Mouse (Mus musculus) lung, embryonic 16.5 days (tissue): Measurements from ENCODE around the gene Clba1. TPM values are rescaled to one million over a fixed set of nuclear protein-coding genes. Genes with fewer than 3 reads are reported as not detected.

Experiments
- ATAC-seq: fragments of 200-750 bp; cut with Nextera tagmentation; 2 replicates; pipeline ENCODE4 v1.8.0; 2017; ENCODE audit warnings: low read depth, mild to moderate bottlenecking, moderate library complexity
- H3K27ac ChIP-seq: fragments of 300-500 bp; sonication (generic); 2 replicates; pipeline ENCODE4 v1.5.1; 2014; ENCODE audit warnings: mild to moderate bottlenecking, control low read depth, low read length
- H3K27me3 ChIP-seq: fragments of 300-500 bp; sonication (generic); 2 replicates; pipeline ENCODE4 v1.6.1; 2014; ENCODE audit warnings: low read depth, low read length, mixed read lengths; ENCODE audit not compliant: control insufficient read depth, insufficient read depth
- H3K36me3 ChIP-seq: fragments of 300-500 bp; sonication (generic); 2 replicates; pipeline ENCODE4 v1.6.1; 2014; ENCODE audit warnings: low read length; ENCODE audit not compliant: control insufficient read depth, insufficient read depth
- H3K4me1 ChIP-seq: fragments of 300-500 bp; sonication (generic); replicated peaks from 2 replicates; pipeline ENCODE4 v1.6.1; 2014; ENCODE audit warnings: low read length, mixed read lengths; ENCODE audit not compliant: control insufficient read depth, insufficient read depth
- H3K4me2 ChIP-seq: fragments of 300-500 bp; sonication (generic); 2 replicates; pipeline ENCODE4 v1.6.1; 2014; ENCODE audit warnings: low read depth, low read length, control low read depth
- H3K4me3 ChIP-seq: fragments of 300-500 bp; sonication (generic); 2 replicates; pipeline ENCODE4 v1.5.1; 2014; ENCODE audit warnings: mild to moderate bottlenecking, low read length, control low read depth
- H3K9ac ChIP-seq: fragments of 300-500 bp; sonication (generic); 2 replicates; pipeline ENCODE4 v1.6.1; 2014; ENCODE audit warnings: low read length, control low read depth
- H3K9me3 ChIP-seq: fragments of 300-500 bp; sonication (generic); 2 replicates; pipeline ENCODE4 v1.6.1; 2016; ENCODE audit warnings: low read length; ENCODE audit not compliant: control insufficient read depth
- WGBS: fragments of 180-500 bp; shearing (Covaris S2); extraction: QIAGEN DNeasy Blood & Tissue Kit; methylation state at CpG from one replicate; pipeline ENCODE4 v1.1.7; 2014; 5-methylcytosine and 5-hydroxymethylcytosine counted together
- polyA plus RNA-seq: library from polyadenylated mRNA; unstranded; fragments of >200 nt; fragmentation: Nextera tagmentation; extraction: Ambion mirVana; gene quantifications from 2 replicates; pipeline ENCODE4 v1.2.1, GENCODE M21; 2015

Gene Clba1
- polyA plus RNA-seq, 1 experiment from 2014 or later = 9.5 TPM

DNA sequence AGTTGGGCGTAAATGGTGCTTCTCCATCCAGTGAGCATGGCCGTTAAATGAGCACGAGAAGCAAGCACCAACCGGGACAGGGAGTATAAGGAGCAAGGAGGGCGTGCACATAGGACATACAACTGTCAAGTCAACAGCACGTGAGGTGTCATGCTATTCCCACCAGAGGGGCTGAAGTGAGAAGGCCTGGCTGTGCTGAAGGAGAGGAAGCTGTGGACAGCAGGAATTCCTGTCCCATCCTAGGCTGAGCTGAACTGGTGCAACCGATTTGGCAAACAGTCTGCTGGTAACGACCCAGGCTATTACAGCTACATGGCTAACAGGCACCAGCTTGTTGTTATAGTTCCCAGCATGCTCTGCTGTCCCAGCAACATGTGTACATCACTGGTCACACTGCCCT, 17.7 kb upstream of the Clba1 start:
- Histone ChIP-seq H3K4me2 (no peak overlapping the region), H3K9ac (no peak overlapping the region), H3K27me3 (no peaks in the 10 kb centered on the region; the same call in 1 of the 2 replicates), H3K4me1 (peaks cover 19% of the 10 kb centered on the region), H3K4me3 (no peak overlapping the region), H3K9me3 (no peaks in the 10 kb centered on the region), H3K36me3 (no peaks in the 10 kb centered on the region), H3K27ac (no peak overlapping the region)
- 62% methylated on average over 8 of the region's 8 CpGs for WGBS
- no peak for ATAC-seq

GRCm38 (mm10) chr12:112793601-112794355, 15.0 kb upstream of the Clba1 start:
- H3K4me1 ChIP-seq = peaks cover 38% of the 10 kb centered on the region
- no peaks in the 10 kb centered on the region for H3K9me3 ChIP-seq
- H3K4me3 ChIP-seq = no peak overlapping the region
- H3K27ac ChIP-seq = peak overlapping the region; percentile 50
- H3K27me3 ChIP-seq = peaks cover 7% of the 10 kb centered on the region
- WGBS = 52% methylated on average over 13 of the region's 13 CpGs
- ATAC-seq = peak; percentile 59
- peak overlapping the region; percentile 28; the same call in 1 of the 2 replicates for H3K9ac ChIP-seq
- H3K4me2 ChIP-seq = no peak overlapping the region
- H3K36me3 ChIP-seq = no peaks in the 10 kb centered on the region

- Histone ChIP-seq H3K4me2 (no peak overlapping the region; the same call in 1 of the 2 replicates), H3K4me1 (peaks cover 41% of the 10 kb centered on the region), H3K9me3 (no peaks in the 10 kb centered on the region), H3K27ac (0 out of 2 replicates have a peak overlapping the region, but pooled peaks have one; percentile 6), H3K36me3 (no peaks in the 10 kb centered on the region), H3K27me3 (peaks cover 7% of the 10 kb centered on the region), H3K9ac (no peak overlapping the region), H3K4me3 (no peak overlapping the region)
- ATAC-seq = no peak
- WGBS = 17% methylated on average over 7 of the region's 7 CpGs
These were observed 14.4 kb upstream of the Clba1 start for GRCm38 (mm10) chr12:112794356-112794816.

- no peaks in the 10 kb centered on the region for H3K36me3 ChIP-seq
- no peak overlapping the region for H3K4me3 ChIP-seq
- ATAC-seq = no peak
- H3K9ac ChIP-seq = no peak overlapping the region
- H3K9me3 ChIP-seq = no peaks in the 10 kb centered on the region
- peaks cover 41% of the 10 kb centered on the region for H3K4me1 ChIP-seq
- WGBS = 80% methylated on average over 5 of the region's 5 CpGs
- H3K4me2 ChIP-seq = no peak overlapping the region
- no peak overlapping the region for H3K27ac ChIP-seq
- H3K27me3 ChIP-seq = peaks cover 7% of the 10 kb centered on the region
These were observed 13.7 kb upstream of the Clba1 start for GRCm38 (mm10) chr12:112794998-112795397.

- no peak overlapping the region for H3K27ac ChIP-seq
- H3K9ac ChIP-seq = no peak overlapping the region
- peaks cover 8% of the 10 kb centered on the region for H3K27me3 ChIP-seq
- no peaks in the 10 kb centered on the region for H3K9me3 ChIP-seq
- H3K4me3 ChIP-seq = no peak overlapping the region
- no peaks in the 10 kb centered on the region for H3K36me3 ChIP-seq
- peaks cover 45% of the 10 kb centered on the region for H3K4me1 ChIP-seq
- H3K4me2 ChIP-seq = no peak overlapping the region
- 45% methylated on average over 18 of the region's 18 CpGs for WGBS
- peak; percentile 11 for ATAC-seq
These were observed 13.2 kb upstream of the Clba1 start for GRCm38 (mm10) chr12:112795466-112796104.

DNA sequence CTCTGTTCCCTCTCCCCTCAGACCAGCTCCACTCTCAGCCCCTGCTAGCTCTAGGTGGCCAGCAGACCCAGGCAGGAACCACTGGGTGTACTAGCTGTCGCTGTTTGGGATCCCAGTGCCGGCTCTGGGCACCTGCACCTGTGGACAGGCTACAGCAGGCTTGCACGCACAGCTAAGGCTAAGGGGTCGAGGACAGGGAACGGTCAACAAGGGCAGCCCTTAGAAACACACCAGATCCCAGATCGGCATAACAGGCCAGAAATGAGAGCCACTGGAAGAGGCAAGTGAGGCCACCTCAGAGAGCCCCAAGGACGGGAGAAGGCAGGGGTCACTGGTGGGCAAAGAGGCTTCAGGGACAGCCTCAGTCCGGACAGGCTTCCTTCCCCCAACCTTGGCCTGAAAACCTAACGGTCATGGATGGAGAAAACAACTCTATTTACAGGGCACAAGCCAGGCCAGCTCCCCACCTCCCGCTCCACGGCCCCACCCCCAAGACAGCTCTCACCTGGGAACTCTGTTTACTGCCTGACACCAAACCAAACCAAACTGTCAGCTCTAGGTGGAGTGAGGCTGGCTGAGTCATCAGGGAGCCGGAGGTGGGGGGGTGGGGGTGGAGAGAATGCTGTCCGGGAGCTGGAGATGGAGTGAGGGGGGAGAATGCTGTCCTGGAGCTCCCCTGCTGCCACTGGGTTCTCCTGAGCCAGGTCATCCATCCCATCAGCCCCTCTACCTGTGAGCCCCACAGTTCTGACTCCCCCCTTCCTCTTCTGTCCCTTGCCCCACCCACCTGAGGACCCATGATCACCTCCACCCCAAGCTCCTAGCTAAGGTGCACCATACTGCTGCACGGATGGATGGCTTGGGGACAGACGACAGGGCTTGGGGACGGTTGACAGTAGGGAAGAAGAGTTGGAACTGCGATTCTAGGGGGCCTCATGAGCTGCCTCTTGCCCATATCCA, 11.9 kb upstream of the Clba1 start:
- WGBS = 38% methylated on average over 17 of the region's 17 CpGs
- H3K9ac ChIP-seq = no peak overlapping the region
- ATAC-seq = no peak

DNA sequence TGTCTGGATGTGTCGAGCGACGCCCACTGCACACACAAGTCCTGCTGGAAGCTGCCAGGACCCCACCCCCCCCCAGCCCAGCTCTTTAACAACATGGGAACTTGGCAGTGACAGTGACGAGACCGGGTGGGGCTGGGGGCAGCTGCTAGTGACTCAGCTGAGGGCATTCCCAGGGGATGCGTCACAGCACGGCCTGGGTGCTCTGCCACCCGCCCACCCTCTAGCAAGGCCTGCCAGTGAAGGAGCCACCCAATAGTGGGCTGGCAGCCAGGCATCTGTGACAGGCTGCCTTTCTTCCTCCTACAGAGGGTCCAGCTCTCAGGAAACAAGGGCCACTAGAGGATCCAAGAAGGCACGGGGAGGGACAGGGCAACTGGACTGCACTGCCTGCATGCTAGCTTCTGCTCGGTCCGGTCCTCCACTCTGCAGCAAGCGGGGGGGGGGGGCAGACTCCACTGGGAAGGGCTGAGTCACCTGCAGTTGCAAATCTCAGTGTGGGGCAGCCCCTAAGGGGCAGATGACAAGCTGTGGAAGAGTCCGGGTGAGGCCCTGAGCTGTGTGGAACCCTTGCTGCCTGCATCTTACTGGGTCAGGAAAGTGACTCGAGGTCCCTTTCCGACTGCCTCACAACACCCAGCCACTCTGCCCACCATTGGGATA, 10.9 kb upstream of the Clba1 start:
- H3K4me2 ChIP-seq = no peak overlapping the region
- peaks cover 26% of the 10 kb centered on the region for H3K27me3 ChIP-seq
- H3K27ac ChIP-seq = no peak overlapping the region
- peaks cover 56% of the 10 kb centered on the region for H3K4me1 ChIP-seq
- H3K4me3 ChIP-seq = no peak overlapping the region
- H3K9me3 ChIP-seq = no peaks in the 10 kb centered on the region
- no peak overlapping the region for H3K9ac ChIP-seq
- 34% methylated on average over 15 of the region's 15 CpGs for WGBS
- H3K36me3 ChIP-seq = no peaks in the 10 kb centered on the region
- ATAC-seq = peak; percentile 18

More for the DNA sequence above, 11.9 kb upstream of the Clba1 start:
- Histone ChIP-seq H3K4me2 (no peak overlapping the region), H3K4me1 (peaks cover 49% of the 10 kb centered on the region), H3K27me3 (peaks cover 19% of the 10 kb centered on the region), H3K36me3 (no peaks in the 10 kb centered on the region), H3K4me3 (no peak overlapping the region), H3K27ac (no peak overlapping the region), H3K9me3 (no peaks in the 10 kb centered on the region)

GRCm38 (mm10) chr12:112798332-112798681, 10.4 kb upstream of the Clba1 start:
- Histone ChIP-seq H3K9me3 (no peaks in the 10 kb centered on the region), H3K4me1 (peaks cover 56% of the 10 kb centered on the region), H3K4me2 (no peak overlapping the region), H3K9ac (no peak overlapping the region), H3K4me3 (no peak overlapping the region), H3K27me3 (peaks cover 31% of the 10 kb centered on the region), H3K27ac (no peak overlapping the region), H3K36me3 (no peaks in the 10 kb centered on the region)
- ATAC-seq = peak; percentile 18
- WGBS = 15% methylated on average over 5 of the region's 5 CpGs
